Mouse (Mus musculus) limb, embryonic 11.5 days (tissue): ENCODE results near the gene Slc30a3. TPM values are rescaled to one million over a fixed set of nuclear protein-coding genes. Genes with fewer than 3 reads are reported as not detected.

Experiments used
- ATAC-seq: fragments of 200-750 bp; cut with Nextera tagmentation; 2 replicates; pipeline ENCODE4 v1.8.0; 2017; ENCODE audit warnings: low read depth; ENCODE audit not compliant: insufficient number of reproducible peaks, low FRiP score, low TSS enrichment
- DNase-seq: peaks from one replicate; pipeline ENCODE4 v3.0.0-alpha.2; 2015; ENCODE audit warnings: low spot score
- H3K27ac ChIP-seq: fragments of 300-500 bp; sonication (generic); replicated peaks from 2 replicates; pipeline ENCODE4 v1.5.1; 2014; ENCODE audit warnings: low read depth, mild to moderate bottlenecking, low read length
- H3K27me3 ChIP-seq: fragments of 300-500 bp; sonication (generic); 2 replicates; pipeline ENCODE4 v1.6.1; 2014; ENCODE audit warnings: mild to moderate bottlenecking, low read length, mixed read lengths; ENCODE audit not compliant: control insufficient read depth, insufficient read depth
- H3K36me3 ChIP-seq: fragments of 300-500 bp; sonication (generic); 2 replicates; pipeline ENCODE4 v1.6.1; 2014; ENCODE audit warnings: mild to moderate bottlenecking, low read length, moderate library complexity, mixed read lengths; ENCODE audit not compliant: control insufficient read depth, insufficient read depth
- H3K4me1 ChIP-seq: fragments of 300-500 bp; sonication (generic); 2 replicates; pipeline ENCODE4 v1.6.1; 2014; ENCODE audit warnings: low read length, mixed read lengths; ENCODE audit not compliant: control insufficient read depth, insufficient read depth
- H3K4me2 ChIP-seq: fragments of 300-500 bp; sonication (generic); 2 replicates; pipeline ENCODE4 v1.6.1; 2014; ENCODE audit warnings: low read depth, mild to moderate bottlenecking, moderate library complexity; ENCODE audit not compliant: severe bottlenecking
- H3K4me3 ChIP-seq: fragments of 300-500 bp; sonication (generic); 2 replicates; pipeline ENCODE4 v1.5.1; 2014; ENCODE audit warnings: low read depth, low read length
- H3K9ac ChIP-seq: fragments of 300-500 bp; sonication (generic); 2 replicates; pipeline ENCODE4 v1.6.1; 2014; ENCODE audit warnings: mild to moderate bottlenecking, low read length
- H3K9me3 ChIP-seq: fragments of 300-500 bp; sonication (generic); 2 replicates; pipeline ENCODE4 v1.6.1; 2016; ENCODE audit warnings: low read length; ENCODE audit not compliant: control insufficient read depth
- WGBS: fragments of 180-500 bp; shearing (Covaris S2); extraction: QIAGEN DNeasy Blood & Tissue Kit; methylation state at CpG from one replicate; pipeline ENCODE4 v1.1.7; 2014; 5-methylcytosine and 5-hydroxymethylcytosine counted together
- polyA plus RNA-seq: library from polyadenylated mRNA; unstranded; fragments of >200 nt; fragmentation: Nextera tagmentation; extraction: Ambion mirVana; gene quantifications from 2 replicates; pipeline ENCODE4 v1.2.1, GENCODE M21; 2014

Gene Slc30a3
- polyA plus RNA-seq, 1 experiment from 2014 or later = not detected

GRCm38 (mm10) chr5:31095711-31096480, 12.1 kb downstream of the Slc30a3 start:
- DNase-seq (no peak), ATAC-seq (no peak)
- Histone ChIP-seq H3K4me3 (no peak overlapping the region), H3K27me3 (peaks cover 65% of the 10 kb centered on the region), H3K36me3 (no peaks in the 10 kb centered on the region), H3K4me1 (peaks cover 10% of the 10 kb centered on the region), H3K9ac (no peak overlapping the region), H3K4me2 (no peak overlapping the region), H3K27ac (no peak overlapping the region), H3K9me3 (no peaks in the 10 kb centered on the region)
- WGBS = 27% methylated on average over 11 of the region's 11 CpGs

GRCm38 (mm10) chr5:31094799-31095691, 13.0 kb downstream of the Slc30a3 start:
- under 1% methylated on average over 59 of the region's 59 CpGs for WGBS
- peak overlapping the region; percentile 5; the same call in 1 of the 2 replicates for H3K4me3 ChIP-seq
- no peak overlapping the region for H3K9ac ChIP-seq
- H3K27me3 ChIP-seq = peaks cover 74% of the 10 kb centered on the region
- H3K4me1 ChIP-seq = peaks cover 10% of the 10 kb centered on the region
- DNase-seq = peak; percentile 49
- peak overlapping the region; percentile 33 for H3K4me2 ChIP-seq
- ATAC-seq = no peak
- H3K36me3 ChIP-seq = no peaks in the 10 kb centered on the region
- H3K9me3 ChIP-seq = no peaks in the 10 kb centered on the region
- H3K27ac ChIP-seq = no peak overlapping the region

- no peak overlapping the region for H3K27ac ChIP-seq
- H3K4me3 ChIP-seq = peak overlapping the region; percentile 5; the same call in 1 of the 2 replicates
- 2% methylated on average over 29 of the region's 29 CpGs for WGBS
- no peaks in the 10 kb centered on the region for H3K9me3 ChIP-seq
- 0 out of 2 replicates have a peak overlapping the region, but pooled peaks have one; percentile 13 for H3K4me2 ChIP-seq
- ATAC-seq (no peak), DNase-seq (peak; percentile 65)
- H3K27me3 ChIP-seq = peaks cover 80% of the 10 kb centered on the region
- H3K9ac ChIP-seq = no peak overlapping the region
- H3K36me3 ChIP-seq = no peaks in the 10 kb centered on the region
- peaks cover 10% of the 10 kb centered on the region for H3K4me1 ChIP-seq
These were observed 13.8 kb downstream of the Slc30a3 start for GRCm38 (mm10) chr5:31094100-31094798.

DNA sequence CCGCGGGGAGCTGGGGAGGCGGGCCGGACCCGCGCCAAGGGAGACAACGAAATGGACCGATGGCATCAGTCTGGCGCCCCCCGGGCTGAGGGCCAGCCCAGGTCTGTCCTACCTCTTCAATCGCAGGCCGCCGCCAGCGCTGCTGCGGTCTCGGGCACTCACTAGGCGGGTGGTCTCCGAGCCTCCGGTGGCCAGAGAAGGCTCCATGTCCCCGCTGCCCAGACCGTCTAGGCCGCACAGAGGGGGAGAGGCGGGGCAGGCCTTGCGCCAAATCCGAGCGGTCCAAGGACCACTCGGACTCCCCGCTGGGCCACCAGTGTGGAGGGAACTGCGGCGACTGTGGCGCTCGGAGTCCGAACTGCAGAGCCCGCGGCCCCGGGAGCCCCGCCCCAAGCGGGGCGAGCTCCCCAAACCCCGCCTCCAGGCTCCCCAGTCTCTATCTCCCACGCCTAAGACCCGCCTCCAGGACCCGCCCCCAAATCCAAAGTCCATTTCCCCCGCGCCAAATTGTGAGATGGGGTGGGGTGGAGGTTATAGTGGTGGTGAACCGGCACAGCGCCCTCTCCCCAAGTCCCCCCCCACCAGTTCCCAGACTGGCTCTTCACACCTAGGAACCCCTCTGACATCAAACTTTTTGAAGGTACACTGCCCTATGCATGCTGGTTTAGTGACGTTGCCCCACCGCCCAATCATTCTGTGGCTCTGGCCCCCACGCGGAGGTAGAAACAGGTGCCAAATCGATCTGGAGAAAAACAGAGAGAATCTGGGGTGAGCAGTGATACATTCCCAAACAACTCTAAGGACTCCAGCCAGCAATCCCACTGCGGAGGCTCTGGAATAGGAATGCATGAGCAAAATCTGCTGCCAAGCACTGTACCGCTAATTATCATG, 14.6 kb downstream of the Slc30a3 start:
- no peaks in the 10 kb centered on the region for H3K36me3 ChIP-seq
- no peak overlapping the region for H3K9ac ChIP-seq
- peak overlapping the region; percentile 45 for H3K4me2 ChIP-seq
- H3K9me3 ChIP-seq = no peaks in the 10 kb centered on the region
- DNase-seq (peak; percentile 56), ATAC-seq (0 out of 2 replicates have a peak, but pooled peaks have one; percentile 42)
- H3K4me1 ChIP-seq = peaks cover 10% of the 10 kb centered on the region
- under 1% methylated on average over 52 of the region's 54 CpGs for WGBS
- peaks cover 83% of the 10 kb centered on the region for H3K27me3 ChIP-seq
- H3K4me3 ChIP-seq = peak overlapping the region; percentile 35
- no peak overlapping the region for H3K27ac ChIP-seq

- Histone ChIP-seq H3K27ac (no peak overlapping the region), H3K4me3 (peak overlapping the region; percentile 35), H3K27me3 (peaks cover 78% of the 10 kb centered on the region), H3K9me3 (no peaks in the 10 kb centered on the region), H3K36me3 (no peaks in the 10 kb centered on the region), H3K4me2 (peak overlapping the region; percentile 45), H3K9ac (no peak overlapping the region), H3K4me1 (peaks cover 10% of the 10 kb centered on the region)
- DNase-seq = peak; percentile 27
- ATAC-seq = no peak
- 2% methylated on average over 52 of the region's 53 CpGs for WGBS
These were observed 15.6 kb downstream of the Slc30a3 start for GRCm38 (mm10) chr5:31092231-31092975.

- no peak overlapping the region for H3K4me3 ChIP-seq
- DNase-seq (no peak), ATAC-seq (no peak)
- no peak overlapping the region for H3K4me2 ChIP-seq
- no peaks in the 10 kb centered on the region for H3K9me3 ChIP-seq
- no peak overlapping the region for H3K27ac ChIP-seq
- peaks cover 30% of the 10 kb centered on the region for H3K27me3 ChIP-seq
- H3K4me1 ChIP-seq = 0 out of 2 replicates have a peak, but pooled peaks cover 3% of the 10 kb centered on the region
- WGBS = 87% methylated on average over 2 of the region's 2 CpGs
- H3K9ac ChIP-seq = no peak overlapping the region
- H3K36me3 ChIP-seq = no peaks in the 10 kb centered on the region
These were observed 20.9 kb downstream of the Slc30a3 start for GRCm38 (mm10) chr5:31087131-31087530.

GRCm38 (mm10) chr5:31086606-31087005, 21.4 kb downstream of the Slc30a3 start:
- Histone ChIP-seq H3K9me3 (no peaks in the 10 kb centered on the region), H3K4me1 (0 out of 2 replicates have a peak, but pooled peaks cover 3% of the 10 kb centered on the region), H3K9ac (no peak overlapping the region), H3K27me3 (peaks cover 25% of the 10 kb centered on the region), H3K4me3 (no peak overlapping the region), H3K36me3 (no peaks in the 10 kb centered on the region), H3K27ac (no peak overlapping the region), H3K4me2 (no peak overlapping the region)
- 37% methylated on average over 7 of the region's 7 CpGs for WGBS
- DNase-seq (no peak), ATAC-seq (no peak)
